Mouse (Mus musculus) stomach, postnatal 0 days (tissue): Measurements from ENCODE around the gene Sumf1.

Source experiments
- CTCF ChIP-seq: IDR thresholded peaks from 2 replicates; pipeline ENCODE4 v1.5.1; 2016; ENCODE audit warnings: antibody characterized with exemption, low read depth, mild to moderate bottlenecking, moderate library complexity
- EP300 ChIP-seq: optimal IDR thresholded peaks from 2 replicates; pipeline ENCODE3; 2016; ENCODE audit warnings: antibody characterized with exemption

GRCm38 (mm10) chr6:108197117-108197516 lies 11.7 kb upstream of the Sumf1 start:
- TF ChIP-seq CTCF = no peak
- TF ChIP-seq EP300 = no peak
